Mouse (Mus musculus): ENCODE measurements around the gene Gm39115.
"Not testable (repeated sequence)": the region's sequence is repeated elsewhere in the genome, so short reads cannot be mapped to it uniquely, and the experiment has no call there.

DNA sequence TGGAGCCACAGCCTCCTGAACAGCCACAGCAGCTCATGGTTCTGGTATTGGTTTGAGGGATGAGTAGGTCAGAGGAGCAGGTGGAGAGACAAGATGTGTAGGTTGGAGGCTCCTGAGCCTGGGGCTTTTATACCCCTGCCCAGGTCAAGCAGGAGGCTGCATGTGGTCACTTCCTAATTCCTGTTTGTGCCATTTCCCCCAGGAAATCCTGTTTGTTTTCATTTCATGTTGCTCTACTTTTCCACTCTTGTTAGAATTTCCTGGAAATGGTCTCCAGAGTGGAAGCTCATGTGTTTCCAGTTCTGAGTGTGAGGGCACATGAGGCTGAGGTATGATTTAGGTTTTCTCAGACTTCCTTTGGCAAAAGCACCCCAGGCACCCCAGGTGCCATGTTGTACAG, 40.1 kb upstream of the Gm39115 start, which contains the start of gene Krtap5-2:
- TF ChIP-seq POLR2A (IDR thresholded peaks at IDR 0.05; ENCODE audit: control insufficient read depth, extremely low read depth, insufficient read depth, low read length, poor library complexity); CTCF (IDR thresholded peaks at IDR 0.05; ENCODE audit: borderline replicate concordance, control insufficient read depth, extremely low read depth, insufficient read depth, low read length, poor library complexity): not testable (repeated sequence)

Measured in thymus, adult 2 months (tissue).